Mouse (Mus musculus): ENCODE measurements around the gene Slc7a6os.

DNA sequence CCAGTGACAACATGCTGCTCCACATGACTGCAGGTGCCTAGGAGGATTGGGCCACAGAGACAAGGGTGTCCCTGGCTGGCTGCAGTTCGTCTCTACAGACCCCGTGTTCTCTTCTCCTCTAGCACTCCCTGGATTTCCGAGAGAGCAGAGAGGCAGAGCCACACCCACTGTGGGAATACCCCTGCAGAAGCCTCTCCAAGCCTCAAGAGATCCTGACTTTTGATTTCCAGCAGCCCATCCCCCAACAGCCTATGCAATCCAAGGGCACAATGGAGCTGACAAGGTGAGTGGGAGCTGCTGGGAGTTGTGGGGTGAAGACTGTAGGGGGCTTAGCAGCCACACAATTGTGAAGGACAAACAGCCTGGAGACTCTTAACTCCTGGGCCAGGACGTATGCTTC is 39.5 kb upstream of the Slc7a6os start:
- TF ChIP-seq CTCF (IDR thresholded peaks at IDR 0.05; ENCODE audit: insufficient read depth, low read depth, low read length) (no peak), POLR2A (IDR thresholded peaks at IDR 0.05; ENCODE audit: insufficient read depth, low read depth, low read length) (no peak)
